Comparison of ENCODE assay signal across 26 mouse cellular contexts in the genomic region with DNA sequence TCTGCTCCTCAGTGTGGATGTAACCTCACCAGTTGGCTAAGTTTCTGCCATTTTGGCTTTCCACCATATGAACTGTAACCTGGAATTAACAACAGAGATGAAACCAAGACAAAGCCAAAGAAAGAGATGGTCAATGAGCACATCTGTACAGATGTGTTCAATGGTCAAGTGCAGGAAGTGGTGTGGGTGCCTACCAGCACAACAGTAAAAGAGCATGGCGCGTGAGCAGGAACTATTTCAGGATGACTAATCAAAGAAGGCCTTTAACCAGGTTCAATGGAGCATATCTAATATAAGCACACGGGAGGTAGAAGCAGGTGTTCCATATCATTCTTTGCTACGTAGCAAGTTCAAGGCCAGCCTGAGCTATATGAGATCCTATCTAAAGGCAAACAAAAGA.
"Had no signal": no experiment of that assay in that cellular context is flagged by ENCODE, and none has a peak within 500 bp of the region (broad histone marks: within the 10 kb centered on the region; RNA-seq: fewer than 3 reads in every experiment).

No protein-coding gene starts in this region.

- DNase-seq: cerebellum, adult 9-10 months; cerebellum, adult 9-11 months; cerebellum, postnatal 10 days; cerebellum, postnatal 14 days; cerebellum, postnatal 25 days; cerebellum, postnatal 36 days; embryo, embryonic 11 days; forebrain, postnatal 0 days; gastrocnemius, adult 2 months; gastrocnemius, postnatal 10 days; gastrocnemius, postnatal 14 days; gastrocnemius, postnatal 25 days; gastrocnemius, postnatal 36 days; heart, adult 11 months; heart, adult 18-20 months; heart, adult 2 months had no signal

- H3K27me3 ChIP-seq: embryonic facial prominence, embryonic 12.5 days; embryonic facial prominence, embryonic 13.5 days; embryonic facial prominence, embryonic 15.5 days; forebrain, embryonic 12.5 days; forebrain, embryonic 13.5 days; forebrain, embryonic 15.5 days had no signal

- H3K9me3 ChIP-seq: embryonic facial prominence, embryonic 10.5 days; embryonic facial prominence, embryonic 12.5 days; embryonic facial prominence, embryonic 13.5 days; embryonic facial prominence, embryonic 15.5 days; forebrain, embryonic 10.5 days; forebrain, embryonic 12.5 days; forebrain, embryonic 13.5 days; forebrain, embryonic 15.5 days; heart, embryonic 10.5 days had no signal

- H3K4me3 ChIP-seq: embryonic facial prominence, embryonic 10.5 days; embryonic facial prominence, embryonic 12.5 days; embryonic facial prominence, embryonic 13.5 days; embryonic facial prominence, embryonic 15.5 days; erythroblast, embryonic 14.5 days; forebrain, embryonic 10.5 days; forebrain, embryonic 12.5 days; forebrain, embryonic 13.5 days; forebrain, embryonic 15.5 days; gastrocnemius, adult 2 months; heart, adult 2 months; heart, embryonic 10.5 days had no signal

- H3K9ac ChIP-seq: embryonic facial prominence, embryonic 12.5 days; embryonic facial prominence, embryonic 13.5 days; embryonic facial prominence, embryonic 15.5 days; forebrain, embryonic 12.5 days; forebrain, embryonic 13.5 days; forebrain, embryonic 15.5 days; forebrain, postnatal 0 days had no signal

- H3K4me1 ChIP-seq: embryonic facial prominence, embryonic 10.5 days; embryonic facial prominence, embryonic 12.5 days; embryonic facial prominence, embryonic 13.5 days; embryonic facial prominence, embryonic 15.5 days; forebrain, embryonic 10.5 days; forebrain, embryonic 12.5 days; forebrain, embryonic 13.5 days; forebrain, embryonic 15.5 days had no signal

- H3K36me3 ChIP-seq: embryonic facial prominence, embryonic 10.5 days; embryonic facial prominence, embryonic 12.5 days; embryonic facial prominence, embryonic 13.5 days; embryonic facial prominence, embryonic 15.5 days; forebrain, embryonic 10.5 days; forebrain, embryonic 12.5 days; forebrain, embryonic 15.5 days; heart, embryonic 10.5 days had no signal

- H3K4me2 ChIP-seq: embryonic facial prominence, embryonic 12.5 days; embryonic facial prominence, embryonic 13.5 days; embryonic facial prominence, embryonic 15.5 days; forebrain, embryonic 12.5 days; forebrain, embryonic 13.5 days; forebrain, embryonic 15.5 days had no signal

- H3K27ac ChIP-seq: embryonic facial prominence, embryonic 10.5 days; embryonic facial prominence, embryonic 12.5 days; embryonic facial prominence, embryonic 13.5 days; embryonic facial prominence, embryonic 15.5 days; forebrain, embryonic 10.5 days; forebrain, embryonic 12.5 days; forebrain, embryonic 13.5 days; forebrain, embryonic 15.5 days; gastrocnemius, adult 2 months; heart, adult 2 months; heart, embryonic 10.5 days had no signal
